Mouse (Mus musculus): ENCODE results near the gene Lect2. TPM values are rescaled to one million over a fixed set of nuclear protein-coding genes. Genes with fewer than 3 reads are reported as not detected.

Lect2 gene
- polyA plus RNA-seq, 1 experiment from 2014 or later = 1.6 TPM

- Histone ChIP-seq H3K4me3 (ENCODE audit: low read length) (no peak overlapping the region), H3K4me2 (replicated peaks; ENCODE audit: low read depth, low read length) (no peak overlapping the region), H3K36me3 (ENCODE audit: control insufficient read depth, insufficient read depth, low read length) (no peaks in the 10 kb centered on the region), H3K9ac (ENCODE audit: low read depth, low read length) (no peak overlapping the region), H3K27me3 (ENCODE audit: control insufficient read depth, insufficient read depth, low read length) (no peaks in the 10 kb centered on the region), H3K4me1 (ENCODE audit: control insufficient read depth, insufficient read depth, low read length) (peaks cover 54% of the 10 kb centered on the region), H3K27ac (ENCODE audit: low read depth, low read length) (no peak overlapping the region), H3K9me3 (ENCODE audit: control insufficient read depth, low read length) (no peaks in the 10 kb centered on the region)
- WGBS = 40% methylated on average over 3 of the region's 3 CpGs
- no peak for ATAC-seq (ENCODE audit: low FRiP score, low TSS enrichment)
Measured at GRCm38 (mm10) chr13:56586046-56586445, 37.7 kb upstream of the Lect2 start.

DNA sequence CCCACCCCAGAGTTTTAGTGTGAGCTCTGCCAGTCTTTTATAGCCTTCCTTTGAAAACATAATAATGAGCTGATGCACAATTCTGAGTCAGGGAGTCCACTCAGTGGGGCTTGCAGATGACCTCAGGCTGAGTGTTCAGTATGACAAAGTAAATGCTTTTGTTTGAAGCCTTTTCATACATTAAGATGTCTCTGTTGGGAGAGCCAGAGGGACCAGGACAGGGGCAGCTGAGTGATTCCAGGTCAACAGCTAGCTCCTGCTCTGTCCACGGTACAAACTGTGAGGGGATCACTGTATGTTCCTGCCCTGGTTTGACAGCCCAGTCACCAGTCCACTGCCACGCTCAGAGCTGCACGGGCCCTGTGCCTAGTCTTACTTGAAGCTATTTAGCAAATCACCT lies 34.4 kb upstream of the Lect2 start:
- no peak overlapping the region for H3K4me3 ChIP-seq (ENCODE audit: low read length)
- no peak overlapping the region for H3K4me2 ChIP-seq (replicated peaks; ENCODE audit: low read depth, low read length)
- peak; percentile 32 for ATAC-seq (ENCODE audit: low FRiP score, low TSS enrichment)
- H3K9ac ChIP-seq (ENCODE audit: low read depth, low read length) = no peak overlapping the region
- H3K27ac ChIP-seq (ENCODE audit: low read depth, low read length) = peak overlapping the region; percentile 97
- H3K36me3 ChIP-seq (ENCODE audit: control insufficient read depth, insufficient read depth, low read length) = no peaks in the 10 kb centered on the region
- H3K4me1 ChIP-seq (ENCODE audit: control insufficient read depth, insufficient read depth, low read length) = peaks cover 32% of the 10 kb centered on the region
- WGBS = 13% methylated on average over 3 of the region's 3 CpGs
- no peaks in the 10 kb centered on the region for H3K27me3 ChIP-seq (ENCODE audit: control insufficient read depth, insufficient read depth, low read length)
- no peaks in the 10 kb centered on the region for H3K9me3 ChIP-seq (ENCODE audit: control insufficient read depth, low read length)

GRCm38 (mm10) chr13:56581961-56582434 lies 33.7 kb upstream of the Lect2 start:
- Histone ChIP-seq H3K9me3 (ENCODE audit: control insufficient read depth, low read length) (no peaks in the 10 kb centered on the region), H3K27me3 (ENCODE audit: control insufficient read depth, insufficient read depth, low read length) (no peaks in the 10 kb centered on the region), H3K4me3 (ENCODE audit: low read length) (no peak overlapping the region), H3K9ac (ENCODE audit: low read depth, low read length) (peak overlapping the region; percentile 34; the same call in 1 of the 2 replicates), H3K4me2 (replicated peaks; ENCODE audit: low read depth, low read length) (peak overlapping the region; percentile 19), H3K27ac (ENCODE audit: low read depth, low read length) (peak overlapping the region; percentile 97), H3K4me1 (ENCODE audit: control insufficient read depth, insufficient read depth, low read length) (peaks cover 32% of the 10 kb centered on the region), H3K36me3 (ENCODE audit: control insufficient read depth, insufficient read depth, low read length) (no peaks in the 10 kb centered on the region)
- WGBS = under 1% methylated on average over 6 of the region's 6 CpGs
- peak; percentile 98 for ATAC-seq (ENCODE audit: low FRiP score, low TSS enrichment)

GRCm38 (mm10) chr13:56581512-56581911 lies 33.2 kb upstream of the Lect2 start:
- H3K4me3 ChIP-seq (ENCODE audit: low read length) = no peak overlapping the region
- ATAC-seq (ENCODE audit: low FRiP score, low TSS enrichment) = peak; percentile 7
- H3K4me1 ChIP-seq (ENCODE audit: control insufficient read depth, insufficient read depth, low read length) = peaks cover 32% of the 10 kb centered on the region

DNA sequence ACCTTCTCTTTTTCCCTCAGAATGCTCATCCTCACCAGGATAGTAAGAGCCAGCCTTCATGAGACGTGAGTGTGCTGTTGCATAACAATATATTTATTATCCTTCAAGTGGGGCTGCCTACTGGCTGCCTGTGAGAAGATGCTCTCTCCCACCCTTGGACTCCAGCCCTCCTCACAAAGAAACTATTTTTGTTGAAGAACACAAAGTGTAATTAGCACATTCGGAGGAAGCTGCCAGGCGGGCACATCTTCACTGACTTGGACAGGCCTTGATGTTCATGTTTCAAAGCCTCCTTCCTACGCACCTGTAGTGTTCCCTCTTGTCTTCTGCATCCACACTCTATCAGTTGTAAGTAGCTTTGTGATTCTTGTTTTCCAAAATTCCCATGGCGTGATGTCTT lies 32.1 kb upstream of the Lect2 start:
- WGBS = 72% methylated on average over 5 of the region's 5 CpGs

More at GRCm38 (mm10) chr13:56581512-56581911, 33.2 kb upstream of the Lect2 start:
- Histone ChIP-seq H3K27me3 (ENCODE audit: control insufficient read depth, insufficient read depth, low read length) (no peaks in the 10 kb centered on the region), H3K36me3 (ENCODE audit: control insufficient read depth, insufficient read depth, low read length) (no peaks in the 10 kb centered on the region), H3K27ac (ENCODE audit: low read depth, low read length) (peak overlapping the region; percentile 97), H3K4me2 (replicated peaks; ENCODE audit: low read depth, low read length) (peak overlapping the region; percentile 17; the same call in 1 of the 2 replicates), H3K9me3 (ENCODE audit: control insufficient read depth, low read length) (no peaks in the 10 kb centered on the region), H3K9ac (ENCODE audit: low read depth, low read length) (peak overlapping the region; percentile 31; the same call in 1 of the 2 replicates)
- 6% methylated on average over 3 of the region's 3 CpGs for WGBS

DNA sequence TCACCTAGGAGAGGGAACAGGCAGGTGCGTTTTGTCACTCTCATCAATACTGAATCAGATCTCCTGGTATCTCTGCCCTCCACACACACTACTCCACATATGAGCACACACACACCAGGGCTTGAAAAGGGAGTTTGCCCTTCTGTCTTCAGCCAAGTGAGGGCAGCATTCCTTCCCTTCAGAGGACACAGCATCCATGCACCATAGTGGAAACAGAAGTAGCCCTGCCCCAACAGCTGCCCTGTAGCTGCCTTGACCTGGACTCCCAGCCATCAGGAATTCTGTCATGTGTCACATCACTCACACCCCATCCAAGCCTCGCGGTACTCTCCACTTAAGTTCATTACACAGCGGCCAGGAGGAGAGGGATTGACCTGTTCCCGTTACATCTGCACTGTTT lies 29.8 kb upstream of the Lect2 start:
- no peak for ATAC-seq (ENCODE audit: low FRiP score, low TSS enrichment)
- no peaks in the 10 kb centered on the region for H3K9me3 ChIP-seq (ENCODE audit: control insufficient read depth, low read length)
- H3K36me3 ChIP-seq (ENCODE audit: control insufficient read depth, insufficient read depth, low read length) = no peaks in the 10 kb centered on the region
- no peaks in the 10 kb centered on the region for H3K27me3 ChIP-seq (ENCODE audit: control insufficient read depth, insufficient read depth, low read length)
- no peak overlapping the region for H3K4me3 ChIP-seq (ENCODE audit: low read length)
- no peak overlapping the region for H3K27ac ChIP-seq (ENCODE audit: low read depth, low read length)
- peaks cover 23% of the 10 kb centered on the region for H3K4me1 ChIP-seq (ENCODE audit: control insufficient read depth, insufficient read depth, low read length)
- no peak overlapping the region for H3K4me2 ChIP-seq (replicated peaks; ENCODE audit: low read depth, low read length)
- WGBS = 61% methylated on average over 5 of the region's 5 CpGs
- H3K9ac ChIP-seq (ENCODE audit: low read depth, low read length) = no peak overlapping the region

More for the DNA sequence above, 32.1 kb upstream of the Lect2 start:
- ATAC-seq (ENCODE audit: low FRiP score, low TSS enrichment) = no peak
- H3K36me3 ChIP-seq (ENCODE audit: control insufficient read depth, insufficient read depth, low read length) = no peaks in the 10 kb centered on the region
- H3K27ac ChIP-seq (ENCODE audit: low read depth, low read length) = peak overlapping the region; percentile 97; the same call in 1 of the 2 replicates
- no peak overlapping the region for H3K9ac ChIP-seq (ENCODE audit: low read depth, low read length)
- no peaks in the 10 kb centered on the region for H3K9me3 ChIP-seq (ENCODE audit: control insufficient read depth, low read length)
- no peaks in the 10 kb centered on the region for H3K27me3 ChIP-seq (ENCODE audit: control insufficient read depth, insufficient read depth, low read length)
- no peak overlapping the region for H3K4me3 ChIP-seq (ENCODE audit: low read length)
- peaks cover 32% of the 10 kb centered on the region for H3K4me1 ChIP-seq (ENCODE audit: control insufficient read depth, insufficient read depth, low read length)
- no peak overlapping the region for H3K4me2 ChIP-seq (replicated peaks; ENCODE audit: low read depth, low read length)

GRCm38 (mm10) chr13:56575701-56576321 lies 27.5 kb upstream of the Lect2 start:
- Histone ChIP-seq H3K4me3 (ENCODE audit: low read length) (no peak overlapping the region), H3K4me2 (replicated peaks; ENCODE audit: low read depth, low read length) (no peak overlapping the region), H3K4me1 (ENCODE audit: control insufficient read depth, insufficient read depth, low read length) (peaks cover 2% of the 10 kb centered on the region; the same call in 1 of the 2 replicates), H3K27me3 (ENCODE audit: control insufficient read depth, insufficient read depth, low read length) (no peaks in the 10 kb centered on the region), H3K27ac (ENCODE audit: low read depth, low read length) (peak overlapping the region; percentile 79), H3K36me3 (ENCODE audit: control insufficient read depth, insufficient read depth, low read length) (no peaks in the 10 kb centered on the region), H3K9ac (ENCODE audit: low read depth, low read length) (no peak overlapping the region), H3K9me3 (ENCODE audit: control insufficient read depth, low read length) (no peaks in the 10 kb centered on the region)
- WGBS = 46% methylated on average over 12 of the region's 12 CpGs
- peak; percentile 63; the same call in 1 of the 2 replicates for ATAC-seq (ENCODE audit: low FRiP score, low TSS enrichment)

- 73% methylated on average over 4 of the region's 4 CpGs for WGBS
- Histone ChIP-seq H3K27me3 (ENCODE audit: control insufficient read depth, insufficient read depth, low read length) (no peaks in the 10 kb centered on the region), H3K4me3 (ENCODE audit: low read length) (no peak overlapping the region), H3K9ac (ENCODE audit: low read depth, low read length) (no peak overlapping the region), H3K9me3 (ENCODE audit: control insufficient read depth, low read length) (no peaks in the 10 kb centered on the region), H3K4me1 (ENCODE audit: control insufficient read depth, insufficient read depth, low read length) (no peaks in the 10 kb centered on the region), H3K36me3 (ENCODE audit: control insufficient read depth, insufficient read depth, low read length) (no peaks in the 10 kb centered on the region), H3K27ac (ENCODE audit: low read depth, low read length) (no peak overlapping the region; the same call in 1 of the 2 replicates), H3K4me2 (replicated peaks; ENCODE audit: low read depth, low read length) (no peak overlapping the region)
- no peak for ATAC-seq (ENCODE audit: low FRiP score, low TSS enrichment)
Measured at GRCm38 (mm10) chr13:56575074-56575473, 26.8 kb upstream of the Lect2 start.

- no peaks in the 10 kb centered on the region for H3K9me3 ChIP-seq (ENCODE audit: control insufficient read depth, low read length)
- 63% methylated on average over 8 of the region's 8 CpGs for WGBS
- H3K27me3 ChIP-seq (ENCODE audit: control insufficient read depth, insufficient read depth, low read length) = no peaks in the 10 kb centered on the region
- no peaks in the 10 kb centered on the region for H3K36me3 ChIP-seq (ENCODE audit: control insufficient read depth, insufficient read depth, low read length)
- no peak overlapping the region for H3K4me3 ChIP-seq (ENCODE audit: low read length)
- no peak overlapping the region for H3K9ac ChIP-seq (ENCODE audit: low read depth, low read length)
- no peak overlapping the region for H3K27ac ChIP-seq (ENCODE audit: low read depth, low read length)
- peaks cover 1% of the 10 kb centered on the region; the same call in 1 of the 2 replicates for H3K4me1 ChIP-seq (ENCODE audit: control insufficient read depth, insufficient read depth, low read length)
- no peak overlapping the region for H3K4me2 ChIP-seq (replicated peaks; ENCODE audit: low read depth, low read length)
- ATAC-seq (ENCODE audit: low FRiP score, low TSS enrichment) = no peak
Measured at GRCm38 (mm10) chr13:56571645-56572044, 23.3 kb upstream of the Lect2 start.

Data from kidney, embryonic 14.5 days (tissue).